Mouse (Mus musculus) megakaryocyte, embryonic 14.5 days (primary cell): Measurements from ENCODE around the gene Cdca5.

Experiments used
- FLI1 ChIP-seq: IDR thresholded peaks from 2 replicates; pipeline ENCODE4 v1.6.1; 2012; ENCODE audit warnings: low read length, inconsistent platforms, mixed read lengths
- GATA1 ChIP-seq: IDR thresholded peaks from 3 replicates; pipeline ENCODE4 v1.6.1; 2012; ENCODE audit warnings: mixed read lengths, low read length, inconsistent platforms, borderline replicate concordance

- TF ChIP-seq GATA1 (no peak), FLI1 (no peak)
Observed at GRCm38 (mm10) chr19:6048681-6049410, 35.9 kb upstream of the Cdca5 start.
